Mouse (Mus musculus): ENCODE measurements around the gene Mex3a. TPM values are rescaled to one million over a fixed set of nuclear protein-coding genes. Genes with fewer than 3 reads are reported as not detected.
A peak's percentile ranks its signal among the peaks of the same experiment; 100 is the strongest.

Gene Mex3a
- polyA plus RNA-seq, 1 experiment from 2014 or later, result 43.6 TPM

DNA sequence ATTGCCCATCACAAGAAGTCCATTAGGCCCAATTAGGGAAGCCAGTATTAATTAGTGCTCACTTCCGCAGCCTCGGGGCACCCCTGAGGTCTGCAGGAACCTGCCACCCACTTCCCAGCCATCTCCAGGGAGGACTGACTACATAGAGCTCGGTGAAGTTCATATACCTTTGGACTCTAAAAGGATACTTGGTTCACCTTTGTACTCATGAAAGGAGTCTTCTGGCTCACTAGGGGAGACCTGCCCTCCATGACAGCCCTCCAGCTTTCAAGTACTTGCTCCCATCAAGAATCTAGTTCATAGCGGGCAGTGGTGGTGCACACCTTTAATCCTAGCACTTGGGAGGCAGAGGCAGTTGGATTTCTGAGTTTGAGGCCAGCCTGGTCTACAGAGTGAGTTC, 13.8 kb upstream of the Mex3a start:
- Histone ChIP-seq H3K27ac (ENCODE audit: low read depth, low read length) (no peak overlapping the region), H3K36me3 (ENCODE audit: control insufficient read depth, insufficient read depth, low read length) (peaks cover 2% of the 10 kb centered on the region; the same call in 1 of the 2 replicates), H3K9ac (ENCODE audit: low read length) (no peak overlapping the region), H3K4me3 (ENCODE audit: low read depth, low read length) (no peak overlapping the region), H3K4me2 (ENCODE audit: low read depth) (no peak overlapping the region), H3K9me3 (ENCODE audit: control insufficient read depth, low read length) (no peaks in the 10 kb centered on the region), H3K4me1 (ENCODE audit: control insufficient read depth, insufficient read depth, low read length) (no peaks in the 10 kb centered on the region), H3K27me3 (ENCODE audit: control insufficient read depth, insufficient read depth, low read length) (no peaks in the 10 kb centered on the region)
- 63% methylated on average over 4 of the region's 4 CpGs for WGBS
- DNase-seq (ENCODE audit: low spot score) (no peak), ATAC-seq (ENCODE audit: insufficient read depth, low FRiP score, low TSS enrichment) (no peak)

DNA sequence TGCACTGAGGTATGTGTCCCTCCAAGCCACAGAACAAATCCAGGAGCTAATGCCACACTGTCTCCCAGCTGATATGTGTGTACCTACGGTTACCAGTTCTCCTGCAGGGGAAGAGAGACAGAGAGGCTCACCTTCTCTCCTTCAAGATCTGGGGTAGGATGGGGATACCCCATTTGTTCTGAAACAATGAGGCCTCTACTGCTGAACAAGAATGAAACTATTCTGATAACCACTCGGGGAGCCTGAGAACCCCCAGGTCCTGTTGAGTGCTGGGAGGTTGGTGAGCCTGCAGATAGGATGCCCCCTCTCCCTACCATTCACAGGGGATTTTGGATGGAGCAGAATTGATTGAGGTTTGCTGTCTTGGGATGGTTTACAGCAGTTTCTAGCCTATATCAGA, 12.1 kb upstream of the Mex3a start:
- WGBS, result 73% methylated on average over 2 of the region's 2 CpGs
- Histone ChIP-seq H3K9ac (ENCODE audit: low read length) (no peak overlapping the region), H3K9me3 (ENCODE audit: control insufficient read depth, low read length) (no peaks in the 10 kb centered on the region), H3K4me2 (ENCODE audit: low read depth) (no peak overlapping the region), H3K27ac (ENCODE audit: low read depth, low read length) (no peak overlapping the region), H3K27me3 (ENCODE audit: control insufficient read depth, insufficient read depth, low read length) (no peaks in the 10 kb centered on the region), H3K4me1 (ENCODE audit: control insufficient read depth, insufficient read depth, low read length) (no peaks in the 10 kb centered on the region), H3K36me3 (ENCODE audit: control insufficient read depth, insufficient read depth, low read length) (peaks cover 2% of the 10 kb centered on the region; the same call in 1 of the 2 replicates), H3K4me3 (ENCODE audit: low read depth, low read length) (no peak overlapping the region)
- ATAC-seq (ENCODE audit: insufficient read depth, low FRiP score, low TSS enrichment), result no peak
- DNase-seq (ENCODE audit: low spot score), result no peak

DNA sequence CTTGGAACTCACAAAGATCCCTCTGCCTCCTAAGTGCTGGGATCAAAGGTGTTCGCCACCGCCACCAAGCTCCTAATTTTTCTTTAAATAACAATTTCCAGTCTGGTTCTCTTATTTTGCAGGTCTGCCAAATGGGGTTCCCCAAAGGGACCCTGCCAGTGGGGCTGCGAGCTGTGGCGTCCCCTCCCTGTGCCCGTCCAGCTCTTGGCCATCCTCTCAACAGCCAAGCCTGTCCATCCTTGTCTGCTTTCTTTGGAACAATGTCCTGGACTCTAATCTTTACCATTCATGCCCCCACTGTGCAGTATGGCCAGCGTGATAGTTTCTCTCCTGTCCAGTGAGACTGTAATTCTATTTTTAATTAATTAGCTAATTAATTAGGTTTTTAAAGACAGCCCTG, 11.0 kb upstream of the Mex3a start:
- H3K27ac ChIP-seq (ENCODE audit: low read depth, low read length), result no peak overlapping the region
- WGBS, result 94% methylated on average over 6 of the region's 6 CpGs

DNA sequence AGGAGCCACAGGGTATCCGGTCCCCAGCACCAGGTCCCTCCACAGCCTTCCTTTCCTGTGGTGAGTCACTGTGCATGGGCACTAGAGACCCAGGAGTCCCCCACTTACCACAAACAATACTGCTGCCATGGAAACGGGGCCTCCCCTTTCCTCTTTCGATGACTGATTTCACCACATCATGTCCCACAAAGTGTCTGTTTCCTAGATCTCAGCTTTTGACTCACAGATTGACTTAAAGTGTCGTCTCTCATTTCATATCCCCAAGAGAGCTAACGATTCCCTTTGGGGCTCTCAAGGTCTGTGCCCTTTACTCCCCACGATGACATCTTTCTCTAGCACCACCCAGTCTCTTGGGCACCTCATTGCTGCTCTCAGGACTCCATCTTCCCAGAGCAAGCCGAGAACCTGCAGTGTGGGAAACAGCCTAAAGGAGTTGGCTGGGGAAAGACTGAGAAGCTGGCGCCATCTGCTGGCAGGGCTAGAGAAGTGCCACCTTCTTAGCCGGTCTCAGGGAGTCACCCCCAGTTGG, 10.3 kb upstream of the Mex3a start:
- H3K9ac ChIP-seq (ENCODE audit: low read length), result no peak overlapping the region
- no peak overlapping the region for H3K27ac ChIP-seq (ENCODE audit: low read depth, low read length)
- 34% methylated on average over 9 of the region's 9 CpGs for WGBS

More for the DNA sequence above, 11.0 kb upstream of the Mex3a start:
- H3K36me3 ChIP-seq (ENCODE audit: control insufficient read depth, insufficient read depth, low read length), result peaks cover 2% of the 10 kb centered on the region; the same call in 1 of the 2 replicates
- no peak overlapping the region for H3K4me2 ChIP-seq (ENCODE audit: low read depth)
- H3K4me3 ChIP-seq (ENCODE audit: low read depth, low read length), result no peak overlapping the region
- ATAC-seq (ENCODE audit: insufficient read depth, low FRiP score, low TSS enrichment) (no peak), DNase-seq (ENCODE audit: low spot score) (no peak)
- H3K9ac ChIP-seq (ENCODE audit: low read length), result no peak overlapping the region
- no peaks in the 10 kb centered on the region for H3K4me1 ChIP-seq (ENCODE audit: control insufficient read depth, insufficient read depth, low read length)
- no peaks in the 10 kb centered on the region for H3K9me3 ChIP-seq (ENCODE audit: control insufficient read depth, low read length)
- H3K27me3 ChIP-seq (ENCODE audit: control insufficient read depth, insufficient read depth, low read length), result no peaks in the 10 kb centered on the region

DNA sequence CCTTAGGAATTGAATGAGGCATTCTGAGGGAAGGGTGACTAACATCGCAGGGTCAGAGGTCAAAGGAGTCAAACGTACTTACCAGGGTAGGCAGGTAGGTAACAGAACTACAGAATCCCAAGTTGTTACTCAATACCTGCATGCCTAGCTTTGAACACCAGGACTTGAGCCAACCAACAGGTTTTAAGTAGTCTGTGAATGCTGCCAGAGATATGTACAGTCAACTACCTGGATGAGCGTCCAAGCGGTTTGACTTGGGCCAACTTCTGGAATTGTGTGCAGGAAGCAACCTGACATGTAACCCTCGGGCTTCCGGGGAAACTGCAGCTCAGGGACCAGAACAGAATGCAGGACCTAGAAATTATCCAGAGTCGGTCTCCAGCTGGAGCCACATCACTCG, 9.2 kb upstream of the Mex3a start:
- DNase-seq (ENCODE audit: low spot score), result no peak
- Histone ChIP-seq H3K4me1 (ENCODE audit: control insufficient read depth, insufficient read depth, low read length) (peaks cover 11% of the 10 kb centered on the region), H3K9ac (ENCODE audit: low read length) (no peak overlapping the region), H3K36me3 (ENCODE audit: control insufficient read depth, insufficient read depth, low read length) (peaks cover 2% of the 10 kb centered on the region; the same call in 1 of the 2 replicates), H3K27ac (ENCODE audit: low read depth, low read length) (no peak overlapping the region), H3K4me2 (ENCODE audit: low read depth) (no peak overlapping the region), H3K4me3 (ENCODE audit: low read depth, low read length) (no peak overlapping the region), H3K27me3 (ENCODE audit: control insufficient read depth, insufficient read depth, low read length) (no peaks in the 10 kb centered on the region), H3K9me3 (ENCODE audit: control insufficient read depth, low read length) (no peaks in the 10 kb centered on the region)
- ATAC-seq (ENCODE audit: insufficient read depth, low FRiP score, low TSS enrichment), result no peak
- 90% methylated on average over 8 of the region's 8 CpGs for WGBS

More for the DNA sequence above, 10.3 kb upstream of the Mex3a start:
- Histone ChIP-seq H3K4me2 (ENCODE audit: low read depth) (no peak overlapping the region), H3K9me3 (ENCODE audit: control insufficient read depth, low read length) (no peaks in the 10 kb centered on the region), H3K27me3 (ENCODE audit: control insufficient read depth, insufficient read depth, low read length) (no peaks in the 10 kb centered on the region), H3K4me1 (ENCODE audit: control insufficient read depth, insufficient read depth, low read length) (peaks cover 3% of the 10 kb centered on the region; the same call in 1 of the 2 replicates), H3K4me3 (ENCODE audit: low read depth, low read length) (no peak overlapping the region), H3K36me3 (ENCODE audit: control insufficient read depth, insufficient read depth, low read length) (peaks cover 2% of the 10 kb centered on the region; the same call in 1 of the 2 replicates)
- peak; percentile 80 for DNase-seq (ENCODE audit: low spot score)
- ATAC-seq (ENCODE audit: insufficient read depth, low FRiP score, low TSS enrichment), result no peak

DNA sequence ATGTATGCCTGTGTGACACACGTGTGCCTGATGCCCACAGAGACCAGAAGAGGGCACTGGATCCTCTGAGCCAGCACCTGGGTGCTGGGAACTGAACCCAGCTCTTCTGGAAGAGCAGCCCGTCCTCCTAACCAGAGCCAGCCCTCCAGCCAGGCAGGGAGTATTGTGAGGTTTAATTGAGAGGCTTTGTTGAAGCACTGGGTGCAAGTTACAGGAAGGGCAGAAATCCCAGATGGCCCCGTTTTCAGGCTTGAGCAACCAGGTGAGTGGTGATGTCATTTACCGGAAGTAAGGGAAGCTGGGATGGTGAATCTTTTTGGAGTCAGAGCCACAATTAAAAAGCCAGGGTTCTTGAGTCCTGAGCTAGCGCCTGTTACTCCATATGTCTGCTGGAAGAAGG, 7.2 kb upstream of the Mex3a start:
- Histone ChIP-seq H3K4me1 (ENCODE audit: control insufficient read depth, insufficient read depth, low read length) (peaks cover 19% of the 10 kb centered on the region), H3K4me3 (ENCODE audit: low read depth, low read length) (no peak overlapping the region), H3K27me3 (ENCODE audit: control insufficient read depth, insufficient read depth, low read length) (no peaks in the 10 kb centered on the region), H3K9me3 (ENCODE audit: control insufficient read depth, low read length) (no peaks in the 10 kb centered on the region), H3K27ac (ENCODE audit: low read depth, low read length) (no peak overlapping the region), H3K9ac (ENCODE audit: low read length) (no peak overlapping the region), H3K4me2 (ENCODE audit: low read depth) (no peak overlapping the region), H3K36me3 (ENCODE audit: control insufficient read depth, insufficient read depth, low read length) (peaks cover 2% of the 10 kb centered on the region; the same call in 1 of the 2 replicates)
- DNase-seq (ENCODE audit: low spot score), result no peak
- ATAC-seq (ENCODE audit: insufficient read depth, low FRiP score, low TSS enrichment), result no peak
- WGBS, result 88% methylated on average over 5 of the region's 5 CpGs

DNA sequence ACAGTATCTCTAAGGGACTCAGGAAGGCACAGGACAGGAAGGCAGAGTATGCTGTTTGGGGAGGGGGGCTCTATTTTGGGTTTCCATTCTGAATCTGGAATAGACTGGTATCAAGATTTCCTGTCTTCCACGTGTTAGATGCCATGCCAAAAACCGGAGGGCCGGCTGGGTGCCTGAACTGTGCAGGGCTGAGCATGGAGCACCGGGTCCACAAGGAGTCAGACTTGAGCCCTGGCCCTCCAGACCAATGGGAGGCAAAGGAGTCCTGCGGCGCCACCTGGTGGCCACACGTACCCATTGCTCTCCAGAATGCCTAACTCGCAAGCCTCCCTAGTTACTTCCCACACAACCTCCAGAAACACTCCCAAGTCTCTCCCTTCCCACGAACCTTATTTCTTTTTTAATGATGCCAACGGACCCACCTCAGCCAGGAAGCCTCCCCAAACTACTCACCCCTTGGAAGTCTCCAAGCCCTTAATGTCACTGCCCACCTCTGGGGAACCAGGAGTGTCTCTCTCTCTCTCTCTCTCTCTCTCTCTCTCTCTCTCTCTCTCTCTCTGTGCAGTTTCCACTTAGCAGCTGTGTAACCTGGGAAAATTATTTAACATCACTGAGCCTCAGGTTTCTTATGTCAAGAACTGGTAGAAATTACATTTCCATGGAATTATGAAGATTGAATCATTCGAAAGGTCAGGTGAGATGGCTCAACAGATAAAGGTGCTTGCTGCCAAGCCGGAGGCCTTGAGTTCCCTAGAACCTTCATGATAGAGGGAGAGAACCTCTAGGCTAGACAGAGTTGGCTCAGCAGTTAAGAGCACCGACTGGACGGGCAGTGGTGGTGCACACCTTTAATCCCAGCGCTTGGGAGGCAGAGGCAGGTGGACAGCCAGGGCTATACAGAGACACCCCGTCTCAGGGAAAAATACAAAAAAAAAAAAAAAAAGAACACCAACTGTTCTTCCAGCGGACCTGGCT, 5.8 kb upstream of the Mex3a start:
- H3K9ac ChIP-seq (ENCODE audit: low read length), result no peak overlapping the region
- H3K36me3 ChIP-seq (ENCODE audit: control insufficient read depth, insufficient read depth, low read length), result peaks cover 2% of the 10 kb centered on the region; the same call in 1 of the 2 replicates
- peaks cover 21% of the 10 kb centered on the region for H3K4me1 ChIP-seq (ENCODE audit: control insufficient read depth, insufficient read depth, low read length)
- H3K27me3 ChIP-seq (ENCODE audit: control insufficient read depth, insufficient read depth, low read length), result no peaks in the 10 kb centered on the region
- H3K4me3 ChIP-seq (ENCODE audit: low read depth, low read length), result no peak overlapping the region
- ATAC-seq (ENCODE audit: insufficient read depth, low FRiP score, low TSS enrichment) (peak; percentile 74), DNase-seq (ENCODE audit: low spot score) (peak; percentile 92)
- peak overlapping the region; percentile 22; the same call in 1 of the 2 replicates for H3K4me2 ChIP-seq (ENCODE audit: low read depth)
- no peaks in the 10 kb centered on the region for H3K9me3 ChIP-seq (ENCODE audit: control insufficient read depth, low read length)
- WGBS, result 38% methylated on average over 17 of the region's 17 CpGs
- H3K27ac ChIP-seq (ENCODE audit: low read depth, low read length), result no peak overlapping the region

DNA sequence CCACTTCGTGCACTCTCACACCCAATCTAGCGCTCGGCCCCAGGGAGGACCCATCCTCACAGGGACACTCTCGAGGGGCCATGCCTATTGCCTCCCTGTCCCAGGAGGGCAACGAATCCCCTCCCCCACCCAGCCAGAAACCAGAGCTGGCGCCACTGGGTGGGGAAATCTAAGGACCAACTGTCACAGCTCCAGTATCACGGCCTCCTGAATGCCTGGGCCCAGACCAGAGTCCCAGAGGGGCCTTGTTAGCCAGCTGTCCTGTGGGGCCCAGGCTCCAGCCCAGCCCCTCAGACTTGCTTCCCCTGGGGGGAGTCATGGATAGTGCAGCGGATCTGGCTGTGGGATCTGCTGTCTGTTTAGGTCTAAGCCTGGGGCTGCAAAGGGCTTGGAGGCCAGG, 4.6 kb upstream of the Mex3a start:
- Histone ChIP-seq H3K9ac (ENCODE audit: low read length) (peak overlapping the region; percentile 0), H3K4me2 (ENCODE audit: low read depth) (peak overlapping the region; percentile 19), H3K27ac (ENCODE audit: low read depth, low read length) (peak overlapping the region; percentile 3; the same call in 1 of the 2 replicates), H3K4me3 (ENCODE audit: low read depth, low read length) (no peak overlapping the region), H3K4me1 (ENCODE audit: control insufficient read depth, insufficient read depth, low read length) (peaks cover 21% of the 10 kb centered on the region), H3K9me3 (ENCODE audit: control insufficient read depth, low read length) (no peaks in the 10 kb centered on the region), H3K27me3 (ENCODE audit: control insufficient read depth, insufficient read depth, low read length) (no peaks in the 10 kb centered on the region), H3K36me3 (ENCODE audit: control insufficient read depth, insufficient read depth, low read length) (peaks cover 2% of the 10 kb centered on the region; the same call in 1 of the 2 replicates)
- 19% methylated on average over 8 of the region's 8 CpGs for WGBS
- DNase-seq (ENCODE audit: low spot score), result no peak
- no peak for ATAC-seq (ENCODE audit: insufficient read depth, low FRiP score, low TSS enrichment)
